Mouse (Mus musculus) liver, embryonic 12.5 days (tissue): ENCODE measurements around the gene Snupn. TPM values are rescaled to one million over a fixed set of nuclear protein-coding genes. Genes with fewer than 3 reads are reported as not detected.

Experiments
- ATAC-seq: fragments of 200-750 bp; cut with Nextera tagmentation; 2 replicates; pipeline ENCODE4 v1.8.0; 2017; ENCODE audit warnings: moderate number of reproducible peaks, mild to moderate bottlenecking, moderate library complexity
- H3K27ac ChIP-seq: fragments of 300-500 bp; sonication (generic); 2 replicates; pipeline ENCODE4 v1.5.1; 2016; ENCODE audit warnings: mild to moderate bottlenecking
- H3K27me3 ChIP-seq: fragments of 300-500 bp; sonication (generic); replicated peaks from 2 replicates; pipeline ENCODE4 v1.6.1; 2016; ENCODE audit warnings: mild to moderate bottlenecking, moderate library complexity
- H3K36me3 ChIP-seq: fragments of 300-500 bp; sonication (generic); 2 replicates; pipeline ENCODE4 v1.6.1; 2016; ENCODE audit warnings: mild to moderate bottlenecking, moderate library complexity
- H3K4me1 ChIP-seq: fragments of 300-500 bp; sonication (generic); 2 replicates; pipeline ENCODE4 v1.6.1; 2016
- H3K4me2 ChIP-seq: fragments of 300-500 bp; sonication (generic); 2 replicates; pipeline ENCODE4 v1.6.1; 2016; ENCODE audit warnings: mild to moderate bottlenecking, moderate library complexity
- H3K4me3 ChIP-seq: fragments of 300-500 bp; sonication (generic); 2 replicates; pipeline ENCODE4 v1.5.1; 2016; ENCODE audit warnings: mild to moderate bottlenecking, moderate library complexity
- H3K9ac ChIP-seq: fragments of 300-500 bp; sonication (generic); 2 replicates; pipeline ENCODE4 v1.6.1; 2016; ENCODE audit warnings: mild to moderate bottlenecking, moderate library complexity
- H3K9me3 ChIP-seq: fragments of 300-500 bp; sonication (generic); replicated peaks from 2 replicates; pipeline ENCODE4 v1.6.1; 2016; ENCODE audit warnings: mild to moderate bottlenecking, moderate library complexity
- WGBS: fragments of 180-500 bp; shearing (Covaris S2); methylation state at CpG from one replicate; pipeline ENCODE4 v1.1.7; 2016; ENCODE audit not compliant: insufficient replicate concordance; 5-methylcytosine and 5-hydroxymethylcytosine counted together
- polyA plus RNA-seq: library from polyadenylated mRNA; unstranded; fragments of >200 nt; fragmentation: Nextera tagmentation; extraction: Ambion mirVana; gene quantifications from 2 replicates; pipeline ENCODE4 v1.2.1, GENCODE M21; 2016

Snupn gene
- polyA plus RNA-seq, 1 experiment from 2014 or later: 13.2 TPM

GRCm38 (mm10) chr9:57031756-57032155 lies 81.1 kb downstream of the Snupn start:
- Histone ChIP-seq H3K9ac (no peak overlapping the region), H3K4me1 (no peaks in the 10 kb centered on the region), H3K27ac (no peak overlapping the region), H3K36me3 (peaks cover 31% of the 10 kb centered on the region), H3K27me3 (no peaks in the 10 kb centered on the region), H3K4me3 (no peak overlapping the region), H3K4me2 (no peak overlapping the region), H3K9me3 (no peaks in the 10 kb centered on the region)
- WGBS: 76% methylated on average over 1 of the region's 1 CpGs
- ATAC-seq: no peak

Other genes with a start within 250 kb of the Snupn start
- gene Lingo1, start 154.4 kb upstream of the Snupn start, polyA plus RNA-seq: 0.75 and 1.2 TPM in 2 replicates
- not detected in 2 replicates for gene Odf3l1, start 86.2 kb upstream of the Snupn start, polyA plus RNA-seq
- gene Cspg4, start 85.8 kb upstream of the Snupn start, polyA plus RNA-seq: 0.62 and 0.63 TPM in 2 replicates
- 1.8 and 2.2 TPM in 2 replicates for gene Snx33, start 22.5 kb upstream of the Snupn start, polyA plus RNA-seq
- gene Imp3, start 13.4 kb upstream of the Snupn start, polyA plus RNA-seq: 71.1 and 76.1 TPM in 2 replicates
- gene Ptpn9, start 44.0 kb downstream of the Snupn start, polyA plus RNA-seq: 7.4 and 8.0 TPM in 2 replicates
- gene Sin3a, start 121.2 kb downstream of the Snupn start, polyA plus RNA-seq: 20.2 and 20.5 TPM in 2 replicates
- gene Man2c1, start 179.8 kb downstream of the Snupn start, polyA plus RNA-seq: 31.5 and 35.4 TPM in 2 replicates
- 2.2 and 2.5 TPM in 2 replicates for gene Neil1, start 197.4 kb downstream of the Snupn start, polyA plus RNA-seq
- 62.8 and 64.2 TPM in 2 replicates for gene Commd4, start 207.5 kb downstream of the Snupn start, polyA plus RNA-seq